Mouse (Mus musculus): ENCODE measurements around the gene Slc29a2. TPM values are rescaled to one million over a fixed set of nuclear protein-coding genes. Genes with fewer than 3 reads are reported as not detected.
"Not testable (repeated sequence)": the region's sequence is repeated elsewhere in the genome, so short reads cannot be mapped to it uniquely, and the experiment has no call there.

Gene Slc29a2
- polyA plus RNA-seq, 1 experiment from 2014 or later, result 5.1 TPM

DNA sequence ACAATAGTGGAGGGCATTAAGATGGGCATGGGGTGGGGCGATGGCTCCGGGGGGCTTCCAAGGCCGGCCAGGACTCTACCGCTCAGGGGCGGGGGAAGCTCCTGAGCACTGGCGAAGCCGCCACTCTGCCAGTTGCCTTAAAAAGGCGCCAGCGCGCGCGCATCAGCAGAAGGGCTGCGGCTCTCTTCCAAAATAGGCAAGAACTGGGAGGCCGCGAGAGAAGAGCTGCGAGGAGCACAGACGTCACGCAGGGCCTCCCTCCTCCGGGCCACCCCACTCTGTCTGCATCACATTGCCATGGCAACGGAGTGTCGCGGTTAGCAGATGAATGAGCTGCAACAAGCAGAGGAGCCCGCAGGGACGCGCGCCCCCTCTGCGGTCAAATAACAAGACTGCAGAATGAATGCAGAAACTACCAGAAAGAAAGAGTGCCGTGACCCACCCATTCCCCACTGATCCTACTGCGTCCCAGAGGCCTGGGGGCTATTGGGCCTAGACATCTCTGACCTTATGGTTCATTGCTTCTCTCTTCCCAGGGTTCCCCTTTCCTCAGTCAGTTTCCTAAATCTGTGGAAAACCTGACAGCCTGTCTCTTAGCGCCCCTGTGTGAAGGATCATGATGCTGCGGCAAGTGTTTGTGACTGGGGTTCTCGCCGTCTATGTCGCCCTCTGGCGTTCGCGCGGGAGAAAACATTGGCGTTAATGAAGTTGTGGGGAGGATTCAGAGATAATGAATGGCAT is 21.8 kb upstream of the Slc29a2 start:
- Histone ChIP-seq H3K4me1 (peaks cover 7% of the 10 kb centered on the region), H3K9me3 (no peaks in the 10 kb centered on the region), H3K4me3 (peak overlapping the region; percentile 27), H3K27ac (peak overlapping the region; percentile 69), H3K4me2 (replicated peaks) (peak overlapping the region; percentile 59), H3K36me3 (no peaks in the 10 kb centered on the region), H3K27me3 (peaks cover 16% of the 10 kb centered on the region; the same call in 1 of the 2 replicates), H3K9ac (peak overlapping the region; percentile 55)
- WGBS, result under 1% methylated on average over 39 of the region's 39 CpGs
- ATAC-seq (ENCODE audit: insufficient number of reproducible peaks, insufficient read depth, low FRiP score, low TSS enrichment), result peak; percentile 84

DNA sequence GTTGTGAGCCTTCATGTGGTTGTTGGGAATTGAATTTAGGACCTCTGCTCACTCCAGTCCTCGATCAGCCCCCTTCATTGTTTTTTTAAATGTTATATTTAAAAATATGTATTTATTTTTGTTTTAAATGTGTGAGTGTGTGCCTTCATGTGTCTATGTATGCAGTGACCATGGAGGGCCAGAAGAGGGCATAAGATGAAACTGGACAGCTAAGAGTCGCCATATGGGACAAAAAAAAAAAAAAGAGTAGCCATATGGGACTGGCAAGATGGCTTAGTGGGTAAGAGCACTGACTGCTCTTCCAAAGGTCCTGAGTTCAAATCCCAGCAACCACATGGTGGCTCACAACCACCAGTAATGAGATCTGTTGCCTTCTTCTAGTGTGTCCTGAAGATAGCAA is 20.0 kb upstream of the Slc29a2 start:
- peaks cover 16% of the 10 kb centered on the region; the same call in 1 of the 2 replicates for H3K27me3 ChIP-seq

DNA sequence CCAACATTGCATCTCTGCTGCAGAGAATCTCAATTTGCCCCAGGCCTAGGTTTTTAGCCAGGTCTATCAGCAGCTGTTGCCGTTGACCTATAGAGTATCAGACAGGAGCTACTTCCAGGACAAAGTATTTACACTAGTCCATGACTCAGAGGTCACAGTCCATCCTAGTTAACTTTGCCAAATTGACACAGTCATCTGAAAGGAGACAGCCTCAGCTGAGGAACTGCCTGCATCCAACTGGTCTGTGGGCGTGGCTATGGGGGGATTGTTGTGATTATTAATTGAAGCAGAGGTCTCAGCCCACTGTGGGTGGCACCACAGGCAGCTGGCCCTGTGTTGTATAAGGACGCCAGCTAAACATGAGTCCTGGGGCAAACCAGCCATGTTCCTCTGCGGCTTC is 18.7 kb upstream of the Slc29a2 start:
- Histone ChIP-seq H3K4me3 (no peak overlapping the region), H3K36me3 (no peaks in the 10 kb centered on the region), H3K4me2 (replicated peaks) (no peak overlapping the region), H3K27me3 (peaks cover 8% of the 10 kb centered on the region; the same call in 1 of the 2 replicates), H3K9ac (no peak overlapping the region), H3K9me3 (no peaks in the 10 kb centered on the region), H3K4me1 (peaks cover 7% of the 10 kb centered on the region), H3K27ac (no peak overlapping the region)
- no peak for ATAC-seq (ENCODE audit: insufficient number of reproducible peaks, insufficient read depth, low FRiP score, low TSS enrichment)
- WGBS, result 74% methylated on average over 4 of the region's 4 CpGs

More for the DNA sequence above, 20.0 kb upstream of the Slc29a2 start:
- H3K27ac ChIP-seq; H3K9ac ChIP-seq; H3K4me2 ChIP-seq (replicated peaks); H3K4me3 ChIP-seq; ATAC-seq (ENCODE audit: insufficient number of reproducible peaks, insufficient read depth, low FRiP score, low TSS enrichment); H3K36me3 ChIP-seq; H3K4me1 ChIP-seq; H3K9me3 ChIP-seq: not testable (repeated sequence)
- 55% methylated on average over 2 of the region's 2 CpGs for WGBS

DNA sequence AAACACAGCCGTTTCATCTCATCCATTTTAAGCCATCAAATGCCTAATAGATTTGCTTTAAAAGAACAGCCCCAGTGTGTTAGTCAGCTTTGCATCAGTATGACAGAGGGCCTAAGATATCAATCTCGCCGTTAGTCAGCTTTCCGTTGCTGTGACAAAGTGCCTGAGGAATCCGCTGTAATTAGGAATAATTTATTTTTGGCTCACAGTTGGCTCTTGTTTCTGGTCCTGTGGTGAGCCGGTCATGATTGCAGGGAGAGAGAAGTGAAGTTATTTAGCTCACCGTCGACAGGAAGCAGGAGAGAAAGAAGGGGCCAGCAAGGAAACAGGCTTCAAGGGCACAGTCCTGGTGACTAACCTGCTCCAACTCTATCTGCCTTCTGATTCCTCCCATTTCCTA is 10.5 kb upstream of the Slc29a2 start:
- WGBS, result 66% methylated on average over 8 of the region's 8 CpGs
- no peak for ATAC-seq (ENCODE audit: insufficient number of reproducible peaks, insufficient read depth, low FRiP score, low TSS enrichment)

DNA sequence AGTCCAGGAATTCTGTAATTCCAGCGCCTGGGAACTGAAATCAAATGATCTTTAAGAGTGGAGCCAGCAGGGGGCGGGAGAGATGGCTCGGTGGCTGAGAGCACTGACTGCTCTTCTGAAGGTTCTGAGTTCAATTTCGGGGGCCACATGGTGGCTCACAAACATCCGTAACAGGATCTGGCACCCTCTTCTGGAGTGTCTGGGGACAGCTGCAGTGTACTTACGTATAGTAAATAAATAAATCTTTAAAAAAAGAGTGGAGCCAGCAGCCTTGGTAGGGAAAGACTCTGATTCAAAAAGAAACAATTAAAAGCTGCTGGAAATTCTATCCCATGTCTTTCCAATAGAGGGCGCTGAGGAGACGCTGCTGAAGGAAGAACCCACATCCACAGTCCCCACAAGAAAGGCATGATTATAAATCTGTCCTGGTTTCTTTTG is 8.7 kb upstream of the Slc29a2 start:
- Histone ChIP-seq H3K4me2 (replicated peaks) (no peak overlapping the region), H3K27ac (no peak overlapping the region), H3K4me3 (no peak overlapping the region), H3K9me3 (no peaks in the 10 kb centered on the region), H3K9ac (no peak overlapping the region), H3K27me3 (no peaks in the 10 kb centered on the region), H3K4me1 (peaks cover 7% of the 10 kb centered on the region; the same call in 1 of the 2 replicates), H3K36me3 (no peaks in the 10 kb centered on the region)
- ATAC-seq (ENCODE audit: insufficient number of reproducible peaks, insufficient read depth, low FRiP score, low TSS enrichment), result no peak
- 15% methylated on average over 8 of the region's 8 CpGs for WGBS

More for the DNA sequence above, 10.5 kb upstream of the Slc29a2 start:
- no peak overlapping the region for H3K27ac ChIP-seq
- H3K27me3 ChIP-seq, result no peaks in the 10 kb centered on the region
- H3K9ac ChIP-seq, result no peak overlapping the region
- H3K4me1 ChIP-seq, result peaks cover 7% of the 10 kb centered on the region; the same call in 1 of the 2 replicates
- H3K4me3 ChIP-seq, result no peak overlapping the region
- H3K4me2 ChIP-seq (replicated peaks), result no peak overlapping the region
- no peaks in the 10 kb centered on the region for H3K9me3 ChIP-seq
- H3K36me3 ChIP-seq, result no peaks in the 10 kb centered on the region

DNA sequence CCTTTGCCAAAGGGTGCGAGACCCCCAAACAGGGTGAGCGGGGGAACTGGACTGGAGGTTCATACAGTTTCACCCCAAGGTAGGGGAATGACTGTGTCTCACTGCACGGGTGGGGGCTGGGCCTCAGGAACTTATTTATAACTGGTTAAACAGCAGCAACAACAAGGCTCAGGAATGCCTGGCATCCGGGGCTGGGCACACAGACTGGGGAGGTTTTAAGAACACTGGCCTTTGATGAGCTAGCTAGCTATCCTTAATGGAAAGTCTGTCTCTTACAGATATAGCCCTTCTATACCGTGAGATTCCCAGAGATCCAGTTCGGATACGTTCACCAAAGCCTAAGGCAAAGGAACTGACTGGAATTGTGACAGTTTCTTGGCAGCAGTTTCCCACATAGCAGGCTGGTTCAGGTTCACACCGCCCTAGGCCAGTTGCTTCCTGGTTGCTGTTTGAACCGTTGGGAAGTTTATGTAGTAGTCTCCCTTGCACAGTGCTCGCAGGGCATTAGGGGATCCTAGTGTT is 7.4 kb upstream of the Slc29a2 start:
- 31% methylated on average over 10 of the region's 10 CpGs for WGBS
- H3K4me2 ChIP-seq (replicated peaks), result 0 out of 2 replicates have a peak overlapping the region, but pooled peaks have one; percentile 1
- no peak overlapping the region for H3K4me3 ChIP-seq
- no peaks in the 10 kb centered on the region for H3K27me3 ChIP-seq
- peaks cover 7% of the 10 kb centered on the region; the same call in 1 of the 2 replicates for H3K4me1 ChIP-seq
- no peaks in the 10 kb centered on the region for H3K36me3 ChIP-seq
- H3K27ac ChIP-seq, result 0 out of 2 replicates have a peak overlapping the region, but pooled peaks have one; percentile 17
- ATAC-seq (ENCODE audit: insufficient number of reproducible peaks, insufficient read depth, low FRiP score, low TSS enrichment), result peak; percentile 60; the same call in 1 of the 2 replicates
- no peaks in the 10 kb centered on the region for H3K9me3 ChIP-seq
- H3K9ac ChIP-seq, result no peak overlapping the region

DNA sequence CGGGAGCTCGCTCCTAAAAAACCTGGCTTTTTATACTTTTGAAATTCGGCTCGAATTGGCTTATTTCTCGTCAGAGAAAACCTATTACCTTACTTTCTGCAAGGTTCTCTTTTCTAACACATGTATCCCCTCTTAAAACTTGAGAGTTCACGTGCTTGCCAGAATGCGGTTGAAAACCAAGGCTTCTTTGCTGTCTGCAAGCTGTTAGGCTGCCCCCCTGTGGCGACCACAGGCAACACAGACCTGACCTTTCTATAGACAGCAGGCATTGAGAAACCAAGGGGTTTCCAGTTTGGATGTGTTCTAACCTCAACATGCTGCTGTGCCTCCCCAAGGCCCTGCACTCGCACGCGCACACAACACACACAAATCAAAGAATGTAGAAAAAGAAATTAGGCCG is 6.9 kb upstream of the Slc29a2 start:
- peaks cover 7% of the 10 kb centered on the region; the same call in 1 of the 2 replicates for H3K4me1 ChIP-seq
- H3K4me3 ChIP-seq, result no peak overlapping the region
- ATAC-seq (ENCODE audit: insufficient number of reproducible peaks, insufficient read depth, low FRiP score, low TSS enrichment), result no peak
- 0 out of 2 replicates have a peak overlapping the region, but pooled peaks have one; percentile 1 for H3K4me2 ChIP-seq (replicated peaks)
- WGBS, result 17% methylated on average over 12 of the region's 12 CpGs
- H3K9me3 ChIP-seq, result no peaks in the 10 kb centered on the region
- no peaks in the 10 kb centered on the region for H3K27me3 ChIP-seq
- no peak overlapping the region for H3K9ac ChIP-seq
- no peak overlapping the region for H3K27ac ChIP-seq
- H3K36me3 ChIP-seq, result no peaks in the 10 kb centered on the region

DNA sequence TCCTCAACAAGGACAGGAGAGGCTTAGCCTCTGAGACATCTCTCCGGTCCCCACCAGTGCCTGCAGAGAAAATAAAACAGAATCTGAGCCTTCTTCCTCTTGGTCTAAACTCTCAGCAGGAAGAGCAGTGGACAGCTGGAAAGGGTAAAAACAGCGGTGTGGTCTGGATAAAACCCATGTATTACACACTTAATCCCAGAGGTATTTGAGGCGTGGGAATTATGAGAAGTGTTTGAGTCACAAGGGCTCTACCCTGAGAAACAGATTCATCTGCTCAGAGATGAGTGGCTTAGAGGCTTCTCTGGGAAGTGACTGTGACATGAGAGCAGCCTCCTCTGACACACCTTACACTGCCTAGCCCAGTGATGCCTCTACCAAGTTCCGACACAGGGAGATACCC is 6.0 kb upstream of the Slc29a2 start:
- no peak overlapping the region for H3K9ac ChIP-seq
- no peaks in the 10 kb centered on the region for H3K9me3 ChIP-seq
- no peak overlapping the region for H3K4me3 ChIP-seq
- H3K27me3 ChIP-seq, result no peaks in the 10 kb centered on the region
- H3K4me2 ChIP-seq (replicated peaks), result no peak overlapping the region
- WGBS, result 84% methylated on average over 4 of the region's 4 CpGs
- peaks cover 7% of the 10 kb centered on the region; the same call in 1 of the 2 replicates for H3K4me1 ChIP-seq
- no peak overlapping the region for H3K27ac ChIP-seq
- ATAC-seq (ENCODE audit: insufficient number of reproducible peaks, insufficient read depth, low FRiP score, low TSS enrichment), result no peak
- no peaks in the 10 kb centered on the region for H3K36me3 ChIP-seq

DNA sequence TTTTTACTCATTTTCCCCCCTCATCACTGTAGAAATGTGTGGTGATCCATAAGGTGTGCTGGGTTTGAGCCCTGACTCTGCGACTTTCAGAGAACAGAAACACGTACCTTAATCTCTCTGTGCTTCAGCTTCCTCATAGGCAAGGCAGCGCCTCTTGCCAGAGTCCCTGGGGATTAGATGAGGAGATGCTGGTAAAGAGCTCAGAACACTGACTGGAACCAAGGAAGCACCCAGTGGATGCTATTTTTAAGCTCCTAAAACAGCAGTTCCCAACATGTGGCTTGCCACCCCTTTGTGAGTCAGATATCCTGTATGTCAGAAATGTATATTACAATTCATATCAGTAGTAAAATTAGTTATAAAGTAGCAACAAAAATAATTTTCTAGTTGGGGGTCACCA is 5.5 kb upstream of the Slc29a2 start:
- Histone ChIP-seq H3K4me3 (no peak overlapping the region), H3K9ac (no peak overlapping the region), H3K4me1 (peaks cover 7% of the 10 kb centered on the region; the same call in 1 of the 2 replicates), H3K27me3 (no peaks in the 10 kb centered on the region), H3K36me3 (no peaks in the 10 kb centered on the region), H3K9me3 (no peaks in the 10 kb centered on the region), H3K4me2 (replicated peaks) (no peak overlapping the region), H3K27ac (no peak overlapping the region)
- 80% methylated on average over 3 of the region's 3 CpGs for WGBS
- no peak for ATAC-seq (ENCODE audit: insufficient number of reproducible peaks, insufficient read depth, low FRiP score, low TSS enrichment)

DNA sequence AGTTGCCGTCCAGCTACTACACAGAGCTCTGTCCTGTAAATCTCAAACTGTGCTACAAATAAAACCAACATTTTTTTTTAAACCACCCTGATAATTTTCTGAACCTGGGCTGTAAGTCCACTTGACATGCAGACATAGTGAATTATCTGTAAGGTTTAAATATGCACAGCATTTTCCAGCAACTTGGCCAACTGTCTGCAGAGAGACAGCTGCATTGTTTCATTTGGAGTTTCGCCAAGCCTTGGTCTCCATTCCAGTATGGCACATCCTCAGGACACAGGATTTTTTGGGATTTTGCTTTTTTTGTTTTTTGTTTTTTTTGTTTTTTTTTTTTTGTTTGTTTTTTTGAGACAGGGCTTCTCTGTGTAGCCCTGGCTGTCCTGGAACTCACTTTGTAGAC is 2.2 kb upstream of the Slc29a2 start:
- no peaks in the 10 kb centered on the region for H3K9me3 ChIP-seq
- 0 out of 2 replicates have a peak, but pooled peaks cover 3% of the 10 kb centered on the region for H3K36me3 ChIP-seq
- peaks cover 7% of the 10 kb centered on the region; the same call in 1 of the 2 replicates for H3K4me1 ChIP-seq
- no peak overlapping the region for H3K27ac ChIP-seq
- no peak overlapping the region for H3K4me2 ChIP-seq (replicated peaks)
- no peak for ATAC-seq (ENCODE audit: insufficient number of reproducible peaks, insufficient read depth, low FRiP score, low TSS enrichment)
- no peak overlapping the region for H3K4me3 ChIP-seq
- H3K9ac ChIP-seq, result no peak overlapping the region
- no peaks in the 10 kb centered on the region for H3K27me3 ChIP-seq
- WGBS, result 83% methylated on average over 2 of the region's 2 CpGs

DNA sequence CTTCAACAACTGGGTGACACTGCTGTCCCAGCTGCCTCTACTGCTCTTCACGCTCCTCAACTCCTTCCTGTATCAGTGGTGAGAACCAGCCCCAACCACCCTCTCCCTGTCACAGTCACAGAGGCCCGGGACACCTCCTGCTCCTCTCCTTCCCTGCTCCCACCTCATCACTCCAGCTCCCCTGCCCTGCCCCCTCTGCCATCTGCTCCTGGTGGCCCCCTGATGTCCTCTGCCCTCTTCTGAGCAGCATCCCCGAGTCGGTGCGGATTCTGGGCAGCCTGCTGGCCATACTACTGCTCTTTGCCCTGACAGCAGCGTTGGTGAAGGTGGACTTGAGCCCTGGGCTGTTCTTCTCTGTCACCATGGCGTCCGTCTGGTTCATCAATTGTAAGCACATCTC is 2.5 kb downstream of the Slc29a2 start:
- 85% methylated on average over 8 of the region's 8 CpGs for WGBS
- no peak for ATAC-seq (ENCODE audit: insufficient number of reproducible peaks, insufficient read depth, low FRiP score, low TSS enrichment)
- Histone ChIP-seq H3K27ac (no peak overlapping the region), H3K27me3 (no peaks in the 10 kb centered on the region), H3K36me3 (peaks cover 39% of the 10 kb centered on the region), H3K4me3 (no peak overlapping the region), H3K9me3 (no peaks in the 10 kb centered on the region), H3K4me1 (peaks cover 6% of the 10 kb centered on the region; the same call in 1 of the 2 replicates), H3K4me2 (replicated peaks) (no peak overlapping the region), H3K9ac (no peak overlapping the region)

DNA sequence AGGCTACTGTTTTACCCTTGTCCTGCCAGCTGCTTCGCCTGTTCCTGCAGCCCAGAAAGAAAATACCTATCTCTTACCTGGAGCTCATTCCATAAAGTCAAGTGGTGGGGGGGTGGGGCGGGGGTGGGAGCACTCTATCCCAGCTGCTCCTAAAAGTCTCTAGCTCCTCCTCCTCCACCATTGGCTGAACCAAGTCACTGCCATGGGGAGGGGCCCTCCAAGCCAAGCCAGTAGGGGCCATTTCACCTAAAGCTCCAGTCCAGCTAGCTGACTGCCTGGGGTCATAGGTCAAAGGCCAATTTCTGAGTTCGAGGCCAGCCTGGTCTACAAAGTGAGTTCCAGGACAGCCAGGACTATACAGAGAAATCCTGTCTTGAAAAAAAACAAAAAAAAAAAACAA is 9.0 kb downstream of the Slc29a2 start:
- Histone ChIP-seq H3K27me3 (no peaks in the 10 kb centered on the region), H3K36me3 (peaks cover 42% of the 10 kb centered on the region), H3K4me1 (0 out of 2 replicates have a peak, but pooled peaks cover 7% of the 10 kb centered on the region), H3K27ac (no peak overlapping the region), H3K9ac (no peak overlapping the region), H3K9me3 (no peaks in the 10 kb centered on the region), H3K4me3 (no peak overlapping the region), H3K4me2 (replicated peaks) (no peak overlapping the region)
- no peak for ATAC-seq (ENCODE audit: insufficient number of reproducible peaks, insufficient read depth, low FRiP score, low TSS enrichment)
- 84% methylated on average over 3 of the region's 3 CpGs for WGBS

Data from embryonic facial prominence, embryonic 12.5 days (tissue).